Mouse (Mus musculus) erythroid progenitor cell, adult 5-6 weeks (primary cell): ENCODE results near the gene Cd244a. TPM values are rescaled to one million over a fixed set of nuclear protein-coding genes. Genes with fewer than 3 reads are reported as not detected.

Experiments used
- ATAC-seq: replicated peaks from 2 replicates; pipeline ENCODE4 v1.8.0; 2016; ENCODE audit warnings: moderate number of reproducible peaks, mild to moderate bottlenecking, moderate TSS enrichment, inconsistent platforms; ENCODE audit not compliant: poor library complexity, low FRiP score, severe bottlenecking
- total RNA-seq, 2 experiments: library from RNA; stranded (forward) in 1 of 2; stranded (reverse) in 1 of 2; fragments of 150-400 nt in 1 of 2; fragments of 186-747, 209-891 nt in 1 of 2; gene quantifications; 2 replicates each; pipeline versions ENCODE4 v1.2.3 to v1.2.4; 2015 to 2017; ENCODE audit warnings: low replicate concordance in 2 of 2

Gene Cd244a
- 1.8 and 4.6 TPM in 2 replicates for total RNA-seq (2015; ENCODE audit: low replicate concordance)
- 2.2 TPM in 1 of 2 replicates, not detected in the other for total RNA-seq (2017; ENCODE audit: low replicate concordance)

DNA sequence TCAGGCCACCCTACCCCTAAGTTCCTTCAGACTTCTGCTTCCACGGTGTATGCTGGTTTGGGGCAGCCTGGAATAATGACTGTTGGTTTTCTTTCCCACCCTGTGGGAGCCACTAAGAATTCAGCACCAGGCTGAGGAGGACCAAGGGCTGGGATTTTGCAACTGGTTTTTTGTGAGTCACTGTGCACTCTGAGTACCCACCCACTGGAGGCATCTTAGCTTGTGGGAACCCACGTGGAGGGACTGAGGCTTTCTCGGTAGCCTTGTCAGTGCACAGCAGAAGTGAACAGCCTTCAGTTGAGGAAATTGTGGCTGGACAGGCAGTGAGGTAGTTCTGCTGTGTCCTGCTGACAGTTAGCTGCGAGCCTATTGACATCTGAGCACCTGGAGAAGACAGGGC, at the start of gene Cd244a:
TSS of gene Cd244a (plus strand) at position 296 of the 400 bp plus-strand sequence.
- no peak for ATAC-seq

DNA sequence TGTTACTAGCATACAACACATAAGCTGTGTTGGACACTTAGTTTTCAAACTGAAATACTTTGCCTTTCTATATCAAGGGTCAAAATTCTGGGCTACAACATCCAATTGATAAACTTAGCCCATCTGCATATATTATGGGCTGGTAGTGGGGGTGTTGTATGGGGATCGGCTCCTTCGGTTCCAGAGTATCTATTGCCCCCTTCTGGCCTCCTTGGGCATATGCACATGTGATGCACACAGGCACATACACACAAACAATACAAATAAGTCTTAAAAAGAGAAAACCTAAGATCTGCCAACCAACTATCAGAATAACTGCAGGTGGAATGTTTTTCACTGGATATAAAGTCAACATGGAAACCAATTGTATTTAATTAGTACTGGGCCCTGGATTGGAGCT, 45.8 kb upstream of the Cd244a start:
- ATAC-seq = no peak

DNA sequence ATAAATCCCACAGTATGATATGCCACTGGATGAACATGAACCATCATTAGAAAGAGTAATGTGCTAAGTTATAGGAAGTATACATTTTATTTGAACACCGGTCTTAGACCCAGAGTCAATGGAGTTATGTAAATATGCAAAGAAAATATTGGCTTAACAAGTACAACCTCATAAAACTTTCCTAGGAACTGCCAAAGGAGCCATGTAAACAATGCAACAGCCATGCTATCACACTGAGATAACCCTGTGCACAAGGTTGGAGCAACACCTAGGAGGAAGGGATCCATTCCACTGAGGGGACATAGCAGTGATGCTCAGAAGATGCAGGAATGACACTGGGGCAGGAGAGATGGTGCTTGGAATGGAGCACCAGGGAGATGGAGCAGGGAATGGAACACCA, 45.2 kb upstream of the Cd244a start:
- no peak for ATAC-seq

DNA sequence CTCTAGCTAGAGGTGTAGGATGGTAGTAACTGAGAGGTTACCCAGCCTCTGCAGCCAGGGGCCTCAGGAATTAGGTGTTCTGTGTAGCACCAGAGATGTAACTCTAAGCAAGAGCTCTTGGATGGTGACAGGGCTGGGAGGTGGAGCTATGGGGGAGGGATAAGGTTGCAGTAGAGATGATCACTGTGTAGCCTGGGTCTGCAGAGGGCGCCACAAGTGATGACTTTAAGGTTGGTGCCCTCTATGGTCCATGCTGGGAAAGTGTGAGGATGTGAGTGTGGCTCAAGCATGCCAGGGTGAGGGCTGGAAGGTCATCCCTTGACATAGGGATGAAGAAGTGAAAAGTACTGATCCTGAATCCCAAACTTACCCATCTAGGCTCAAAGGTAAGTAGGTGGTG, 44.0 kb upstream of the Cd244a start:
- no peak for ATAC-seq

DNA sequence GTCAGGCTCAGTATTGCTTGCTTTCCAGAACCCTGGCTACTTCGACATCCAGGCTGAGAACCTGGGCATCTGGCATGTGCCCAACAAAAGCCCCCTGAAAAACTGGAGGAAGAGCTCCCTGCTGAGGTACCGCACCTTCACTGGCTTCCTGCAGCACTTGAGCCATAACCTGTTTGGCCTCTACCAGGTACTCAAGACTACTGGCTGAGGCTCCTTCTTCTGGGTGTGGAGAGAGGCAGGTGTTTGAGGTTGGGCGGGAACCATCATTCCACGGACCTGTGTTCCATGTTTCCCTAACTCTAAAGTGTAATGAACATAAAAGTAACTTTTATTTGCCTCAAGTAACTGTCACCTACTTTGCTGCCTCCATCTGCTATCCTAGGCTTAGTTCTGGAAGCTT, 43.4 kb upstream of the Cd244a start:
- no peak for ATAC-seq

DNA sequence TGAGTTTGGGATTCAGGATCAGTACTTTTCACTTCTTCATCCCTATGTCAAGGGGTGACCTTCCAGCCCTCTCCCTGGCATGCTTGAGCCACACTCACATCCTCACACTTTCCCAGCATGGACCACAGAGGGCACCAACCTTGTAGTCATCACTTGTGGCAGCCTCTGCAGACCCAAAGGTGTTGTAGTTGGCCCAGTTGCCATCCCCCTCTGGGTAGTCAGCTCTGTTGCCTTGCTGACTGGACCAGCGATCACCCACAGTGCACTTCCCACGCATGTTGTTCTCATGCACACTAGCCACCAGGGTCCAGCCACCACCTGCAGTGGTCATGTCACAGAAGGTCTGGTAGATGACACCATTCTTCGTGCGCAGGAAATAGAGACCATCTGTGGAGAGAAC, 27.6 kb upstream of the Cd244a start:
- no peak for ATAC-seq

DNA sequence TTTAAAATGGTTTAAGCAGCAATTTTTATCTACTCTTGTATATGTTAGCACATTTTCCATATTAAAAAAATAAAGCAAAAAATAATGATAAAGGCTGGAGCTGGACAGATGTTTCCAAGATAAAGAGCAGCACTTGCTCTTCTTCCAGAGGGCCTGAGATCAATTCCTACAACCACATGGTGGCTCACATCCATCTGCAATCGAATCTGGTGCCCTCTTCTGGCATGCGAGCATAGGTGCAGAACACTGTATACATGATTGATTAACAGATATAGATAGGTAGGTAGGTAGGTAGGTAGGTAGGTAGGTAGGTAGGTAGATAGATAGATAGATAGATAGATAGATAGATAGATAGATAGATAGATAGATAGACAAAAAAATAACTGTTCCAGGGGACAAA, 26.2 kb upstream of the Cd244a start:
- ATAC-seq = no peak

DNA sequence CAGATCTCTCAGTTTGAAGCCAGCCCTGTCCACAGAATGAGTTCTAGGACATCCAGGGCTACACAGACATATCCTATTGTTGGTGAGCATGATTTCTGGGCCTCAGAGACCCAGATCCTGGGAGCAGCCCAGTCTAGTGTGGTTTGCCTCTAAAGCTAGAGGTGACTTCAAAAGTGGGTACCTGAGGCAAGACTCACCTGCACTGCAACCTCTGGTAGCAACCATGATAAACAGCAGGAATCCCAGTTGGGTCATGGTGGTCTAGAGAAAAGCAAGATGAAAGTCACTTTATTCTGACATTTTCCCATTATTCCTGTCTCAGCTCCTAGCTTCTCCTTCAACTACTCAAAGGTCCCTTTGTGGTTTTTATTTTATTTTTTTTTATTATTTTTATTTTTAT, 24.4 kb upstream of the Cd244a start:
- ATAC-seq = no peak

DNA sequence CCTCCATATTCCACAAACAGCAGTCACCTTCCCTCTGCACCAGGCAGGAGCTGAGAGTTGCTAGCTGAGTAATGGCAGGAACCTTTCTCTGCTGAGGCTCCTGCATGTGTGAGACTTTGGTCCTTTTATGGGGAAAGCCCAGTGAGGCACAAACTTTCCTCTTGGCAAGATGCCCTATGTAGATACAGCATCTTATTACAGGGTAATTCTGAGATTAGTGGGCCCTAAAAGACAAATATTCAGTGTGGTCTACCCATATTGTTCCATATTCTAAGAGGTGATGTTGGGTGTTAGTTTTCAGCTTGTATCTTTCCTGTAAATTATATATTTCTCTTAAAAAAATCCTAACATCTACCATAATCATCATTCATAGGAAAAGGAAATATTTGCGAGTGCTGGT, 23.8 kb upstream of the Cd244a start, which contains the start of gene Itln1:
TSS of gene Itln1 (minus strand) at position 101 of the 400 bp plus-strand sequence.
- ATAC-seq = no peak

DNA sequence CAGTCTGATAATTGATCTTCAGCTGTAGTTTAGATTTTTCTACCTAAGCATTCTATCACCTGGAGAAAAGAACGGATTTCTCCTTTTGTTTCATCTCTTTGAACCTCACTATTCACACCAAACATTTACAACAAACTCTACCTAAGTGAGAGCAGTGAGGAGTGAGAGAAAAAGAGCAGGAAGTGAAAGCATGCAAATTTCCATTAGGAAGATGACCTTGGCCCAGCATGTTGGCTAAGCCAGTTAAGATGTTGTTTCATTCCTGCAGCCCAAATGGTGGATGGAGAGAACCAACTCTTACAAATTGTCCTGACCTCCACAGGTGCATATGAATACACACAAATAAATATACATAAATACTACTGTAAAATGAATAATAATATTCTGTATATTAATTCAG, 18.3 kb upstream of the Cd244a start:
- no peak for ATAC-seq

DNA sequence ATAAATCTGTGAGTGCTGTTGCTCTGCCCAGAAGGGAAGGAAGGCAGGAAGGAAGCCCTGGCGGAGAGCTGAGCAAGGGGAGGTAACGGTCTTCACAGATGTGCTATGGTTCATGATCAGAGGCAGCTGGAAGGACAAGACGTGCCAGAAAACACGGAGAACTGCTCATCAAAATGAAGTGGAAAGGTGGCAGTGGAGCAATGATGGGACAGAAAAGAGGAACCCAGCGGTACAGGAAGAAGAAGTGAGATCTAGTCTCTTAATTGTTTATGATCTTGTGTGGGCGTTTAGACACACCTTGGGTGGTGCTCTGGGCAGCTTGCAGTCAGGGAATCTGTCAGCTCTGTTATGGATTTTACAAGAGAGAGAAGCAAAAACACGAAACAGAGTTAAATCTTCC, 7.7 kb upstream of the Cd244a start:
- ATAC-seq = no peak

DNA sequence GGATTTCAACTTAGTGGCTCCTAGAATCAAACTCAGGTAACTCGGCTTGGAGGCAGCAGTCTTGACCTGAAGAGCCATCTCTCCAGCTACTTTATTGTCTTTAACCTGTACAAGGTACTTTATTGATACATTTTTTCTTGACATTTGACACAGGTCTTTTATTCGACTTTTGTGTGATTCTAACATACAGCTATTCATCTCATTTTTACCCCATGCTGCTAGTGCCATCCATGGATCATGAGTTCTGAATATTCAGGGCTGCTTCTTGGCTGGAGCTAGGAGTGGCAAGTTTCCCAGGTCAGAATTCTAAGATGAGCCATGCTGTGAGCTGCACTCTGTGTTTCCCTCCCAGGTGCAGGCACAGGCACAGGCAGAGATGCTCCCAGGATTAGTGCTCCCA, 6.8 kb upstream of the Cd244a start:
- ATAC-seq = no peak

DNA sequence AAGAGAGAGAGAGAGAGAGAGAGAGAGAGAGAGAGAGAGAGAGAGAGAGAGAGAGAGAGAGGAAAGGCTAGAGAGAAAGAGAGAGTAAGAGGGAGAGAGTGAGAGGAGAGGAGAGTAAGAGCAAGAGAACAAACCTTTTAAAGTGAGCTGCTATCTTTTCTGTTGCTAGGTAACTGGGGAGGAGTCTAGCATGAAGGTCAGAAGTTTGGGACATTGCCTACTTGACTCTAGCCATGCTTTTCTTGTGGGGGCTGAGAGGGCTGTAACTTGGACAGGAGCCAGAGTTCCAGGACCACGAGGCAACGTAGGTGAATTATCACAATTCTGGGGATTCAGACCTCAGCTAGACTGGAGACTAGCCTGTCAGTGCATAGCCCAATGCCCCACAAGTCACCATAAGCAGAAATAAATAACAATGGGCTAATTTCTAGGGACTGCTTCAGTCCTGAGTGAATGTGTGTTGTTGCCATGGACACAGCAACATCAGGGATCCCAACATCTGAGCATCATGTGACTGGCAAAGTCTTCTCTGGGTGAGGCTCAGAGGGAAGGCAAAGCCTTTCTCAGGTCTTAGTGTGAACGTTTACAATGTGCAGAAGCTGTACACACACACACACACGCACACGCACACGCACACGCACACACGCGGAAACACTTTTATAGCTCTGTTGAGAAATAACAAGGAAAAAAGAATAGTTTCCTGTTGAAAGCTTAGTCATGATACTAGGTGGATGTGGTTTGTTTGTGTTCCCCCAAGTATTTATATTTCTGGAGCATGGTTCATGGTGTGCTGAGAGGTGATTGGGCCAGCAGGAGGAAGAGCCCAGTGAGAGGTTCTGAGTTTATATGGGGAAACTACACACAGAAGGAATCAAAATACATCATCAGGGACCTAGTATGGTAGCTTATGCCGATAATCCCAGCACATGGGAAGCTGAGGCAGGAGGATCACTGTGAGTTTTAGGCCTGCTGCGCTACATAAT, 5.3 kb upstream of the Cd244a start:
- ATAC-seq = no peak

DNA sequence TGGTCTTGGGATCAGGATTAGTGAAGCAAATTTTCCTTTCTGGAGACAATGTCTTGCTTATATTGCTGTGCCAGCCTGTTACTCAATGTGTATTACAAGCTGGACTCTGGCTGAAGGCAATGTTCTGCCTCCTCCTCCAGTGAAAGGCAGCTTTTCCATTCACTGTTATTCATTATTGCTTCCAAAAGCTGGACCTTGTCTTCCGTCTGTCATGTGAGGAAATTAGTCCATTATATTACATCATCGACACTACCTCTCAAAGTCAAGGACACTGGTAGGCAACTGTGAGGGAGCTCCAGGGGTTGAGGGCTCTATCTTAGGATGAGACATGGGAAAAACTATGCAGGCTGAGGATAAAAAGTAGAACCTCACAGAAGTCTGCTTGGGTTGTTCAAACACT, 2.6 kb upstream of the Cd244a start:
- no peak for ATAC-seq

DNA sequence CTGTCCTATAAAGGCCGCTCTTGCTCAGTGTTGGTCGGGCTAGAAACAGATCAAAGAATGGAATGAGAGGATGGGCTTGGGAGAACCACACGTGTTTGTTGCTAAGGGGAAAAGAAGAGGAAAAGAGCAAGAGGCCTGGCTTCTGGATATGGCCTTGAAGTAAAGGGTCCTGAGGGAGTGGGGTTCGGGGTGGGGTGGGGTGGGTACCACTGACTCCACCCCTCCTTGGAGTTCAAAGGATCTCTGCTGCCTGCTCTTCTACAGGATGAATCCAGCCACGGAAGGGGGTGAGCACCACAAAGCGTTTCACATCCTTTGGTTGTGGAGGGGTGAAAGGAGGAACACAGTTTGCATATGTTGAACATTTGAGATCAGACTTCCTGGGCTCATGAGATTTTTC, 586 bp upstream of the Cd244a start:
- ATAC-seq = no peak

DNA sequence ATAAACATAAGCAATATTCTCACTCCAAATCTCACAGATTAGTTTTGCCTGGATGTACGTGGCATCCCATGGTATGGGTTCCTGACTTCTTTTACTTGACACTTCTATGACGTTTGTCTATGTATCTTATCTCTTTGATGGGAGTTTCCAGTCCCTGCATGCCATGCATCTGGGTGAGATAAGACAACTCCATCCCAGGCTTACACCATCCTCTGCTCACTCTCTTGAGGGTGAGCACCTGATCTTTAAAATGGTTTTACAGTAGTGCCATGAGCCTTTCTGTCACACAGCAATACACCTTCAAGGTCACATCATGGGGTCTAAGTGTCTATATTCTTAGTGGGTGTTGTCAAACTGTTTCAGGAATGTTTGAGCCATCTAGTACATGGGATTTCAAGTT, 1.3 kb downstream of the Cd244a start:
- ATAC-seq = no peak

DNA sequence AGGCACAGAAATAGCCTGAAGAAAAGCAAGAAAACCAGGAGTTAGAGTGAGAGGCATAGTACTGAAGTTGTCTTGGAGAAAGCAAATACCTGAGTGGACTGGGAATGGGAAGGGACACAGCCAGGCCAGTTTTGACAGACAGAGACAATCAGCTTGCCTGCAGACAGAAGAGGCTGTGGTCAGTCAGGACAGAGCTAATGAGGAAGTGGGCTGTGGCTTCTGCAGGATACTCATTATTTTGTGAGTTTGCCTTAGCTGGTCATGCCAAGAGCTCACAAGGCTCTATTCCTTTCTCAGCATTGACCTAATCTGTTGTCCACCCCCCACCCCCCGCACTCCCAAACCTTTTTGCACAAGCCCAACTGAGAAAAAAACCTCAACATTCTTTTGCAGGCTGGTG, 2.2 kb downstream of the Cd244a start:
- no peak for ATAC-seq

DNA sequence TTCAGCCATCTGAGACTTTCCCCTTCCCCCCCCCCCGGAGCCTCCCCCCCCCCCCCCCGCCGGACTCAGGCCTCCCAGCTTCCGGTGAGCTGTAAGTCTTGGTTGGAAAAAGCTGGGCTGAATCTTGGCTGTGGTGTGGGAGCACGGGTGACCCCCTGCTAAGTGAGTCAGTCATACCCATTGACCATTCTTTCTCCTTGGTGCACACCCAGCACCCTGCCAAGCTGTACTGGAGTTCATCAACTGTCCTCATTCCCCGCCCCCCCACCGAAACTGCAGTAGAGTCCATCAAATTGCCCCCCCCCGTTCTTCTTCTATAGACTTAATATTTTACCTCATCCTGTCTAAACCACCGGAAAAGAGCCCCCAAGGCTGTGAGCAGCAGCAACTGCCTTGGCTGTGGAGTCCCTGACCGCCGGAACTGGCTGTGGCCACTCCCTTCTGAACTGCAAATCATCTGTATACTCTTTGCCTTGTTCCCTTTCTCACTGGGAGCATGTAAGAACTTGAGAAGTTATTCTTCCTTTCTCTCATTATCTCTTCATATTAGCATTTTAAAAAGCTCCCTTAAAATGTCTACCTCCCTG, 2.7 kb downstream of the Cd244a start:
- ATAC-seq = no peak

DNA sequence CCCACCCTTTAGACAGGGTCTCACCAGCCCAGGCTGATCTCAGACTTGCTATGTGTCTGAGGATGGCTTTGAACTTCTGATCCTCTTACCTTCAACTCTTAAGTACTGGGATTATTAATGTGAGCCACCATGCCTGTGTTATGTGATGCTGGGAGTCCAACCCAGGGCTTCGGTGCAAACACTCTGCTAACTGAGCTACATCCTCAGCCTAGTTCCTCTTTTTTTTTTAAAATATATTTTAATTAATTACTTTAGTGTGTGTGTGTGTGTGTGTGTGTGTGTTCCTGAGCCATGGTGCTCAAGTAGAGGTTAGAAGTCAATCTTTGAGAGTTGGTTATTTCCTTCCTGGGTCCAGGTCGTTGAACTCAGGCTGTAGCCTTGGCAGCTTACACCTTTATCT, 4.0 kb downstream of the Cd244a start:
- ATAC-seq = no peak

DNA sequence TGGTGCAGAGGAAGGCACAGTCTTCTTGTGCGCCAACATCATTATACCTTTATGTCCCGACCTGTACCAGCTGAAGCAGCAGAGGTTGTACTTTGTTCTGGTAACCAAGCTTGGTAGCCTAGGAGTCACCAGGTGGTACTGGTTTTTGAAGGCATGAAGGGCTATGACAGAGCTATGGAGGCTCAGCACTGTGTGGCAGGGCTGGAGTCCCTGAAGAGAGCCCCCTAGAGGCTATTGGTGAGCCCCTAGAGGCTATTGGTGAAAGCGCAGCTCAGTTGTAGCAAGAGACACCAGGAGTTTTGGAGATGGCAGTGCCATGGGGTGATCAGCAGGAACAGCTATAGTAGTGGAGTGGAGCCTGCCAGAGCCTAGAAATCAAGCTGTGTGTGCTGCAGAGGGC, 5.3 kb downstream of the Cd244a start:
- no peak for ATAC-seq

DNA sequence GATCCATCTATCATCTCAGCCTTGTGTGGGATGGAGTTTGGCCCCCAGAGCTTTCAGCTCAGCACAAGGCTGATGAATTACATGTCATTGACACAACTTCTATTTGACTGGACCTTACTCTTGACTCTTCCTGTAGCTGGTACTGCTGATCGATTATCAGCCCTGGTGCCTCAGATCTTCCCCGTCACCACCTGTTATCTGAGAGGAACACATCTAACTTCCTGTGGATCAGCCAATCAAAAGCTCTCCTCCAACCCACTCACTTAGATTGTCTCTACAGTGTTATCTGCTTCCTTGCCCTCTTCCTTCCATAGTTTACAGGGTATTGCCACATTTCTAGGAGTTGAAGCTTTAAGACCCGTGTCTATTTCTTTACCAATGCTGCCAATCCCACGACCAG, 6.9 kb downstream of the Cd244a start:
- ATAC-seq = no peak
